Mouse (Mus musculus) macrophage (primary cell): ENCODE data around the gene Prkar2b. TPM values are rescaled to one million over a fixed set of nuclear protein-coding genes. Genes with fewer than 3 reads are reported as not detected.

Experiments
- H3K27ac ChIP-seq: fragments of 350-480 bp; formaldehyde crosslinking; 2 replicates; pipeline ENCODE4 v1.9.0; 2021
- H3K36me3 ChIP-seq: fragments of 350-480 bp; formaldehyde crosslinking; 2 replicates; pipeline ENCODE4 v1.9.0; 2021; ENCODE audit errors: inconsistent target
- H3K4me3 ChIP-seq: fragments of 350-480 bp; formaldehyde crosslinking; 2 replicates; pipeline ENCODE4 v1.9.0; 2021; ENCODE audit errors: inconsistent target
- H3K79me2 ChIP-seq: fragments of 350-480 bp; formaldehyde crosslinking; 2 replicates; pipeline ENCODE4 v1.9.0; 2021; ENCODE audit errors: inconsistent target
- WGBS: methylation state at CpG from one replicate; pipeline ENCODE4 v1.1.7; 2026; ENCODE audit warnings: inconsistent platforms; ENCODE audit not compliant: missing documents; 5-methylcytosine and 5-hydroxymethylcytosine counted together
- polyA plus RNA-seq: library from polyadenylated mRNA; stranded (reverse); fragments of 250-400 nt; gene quantifications from 3 replicates; pipeline ENCODE4 v1.2.4, GENCODE M21; 2018; ENCODE audit warnings: inconsistent platforms

Prkar2b gene
- polyA plus RNA-seq, 1 experiment from 2014 or later = 8.3 TPM

GRCm38 (mm10) chr12:31949193-31949741, 111.8 kb downstream of the Prkar2b start:
- peak overlapping the region; percentile 64 for H3K4me3 ChIP-seq
- H3K27ac ChIP-seq = peak overlapping the region; percentile 82
- H3K36me3 ChIP-seq = no peaks in the 10 kb centered on the region
- peaks cover 48% of the 10 kb centered on the region for H3K79me2 ChIP-seq
- WGBS = under 1% methylated on average over 45 of the region's 58 CpGs

DNA sequence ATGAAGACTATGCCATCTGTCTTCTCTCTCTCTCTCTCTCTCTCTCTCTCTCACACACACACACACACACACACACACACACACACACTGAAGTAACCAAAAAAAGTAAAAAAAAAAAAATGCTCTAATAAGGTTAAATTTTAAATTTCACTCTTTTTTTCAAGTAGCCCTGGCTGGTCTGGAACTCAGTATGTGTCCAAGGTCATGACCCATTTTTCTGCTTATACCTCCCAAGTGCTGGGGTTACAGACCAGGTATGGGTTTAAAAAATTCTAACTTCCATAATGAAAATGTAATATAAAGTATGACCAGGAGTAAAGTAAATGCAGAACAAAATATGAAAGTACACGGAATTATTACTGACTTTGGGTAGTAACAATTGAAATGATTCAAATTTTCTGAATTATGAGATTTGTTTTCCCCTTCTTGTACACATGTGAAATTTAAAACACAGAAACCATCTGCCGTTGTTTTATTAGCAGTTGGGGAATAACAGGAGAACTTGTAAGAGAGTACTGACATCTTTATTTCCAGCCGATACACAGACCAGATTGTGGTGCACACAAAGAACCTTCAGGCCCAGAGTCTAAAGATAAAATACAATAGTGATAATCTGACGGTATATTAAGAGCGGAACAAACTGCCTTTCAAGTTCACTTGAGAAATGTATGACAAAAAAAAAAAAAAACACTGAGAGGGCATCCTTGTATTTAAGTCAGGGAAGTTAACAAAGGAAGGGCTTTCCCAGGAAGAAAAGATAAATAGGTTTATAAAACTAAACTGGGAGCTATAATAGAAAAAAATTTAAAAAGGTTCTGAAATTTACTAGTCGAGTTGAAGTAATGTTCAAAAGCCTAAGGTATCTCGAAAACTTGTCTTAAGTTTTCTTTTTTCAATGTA, 112.7 kb downstream of the Prkar2b start:
- 0 out of 2 replicates have a peak, but pooled peaks cover 3% of the 10 kb centered on the region for H3K36me3 ChIP-seq
- H3K27ac ChIP-seq = peak overlapping the region; percentile 82
- peak overlapping the region; percentile 64 for H3K4me3 ChIP-seq
- peaks cover 57% of the 10 kb centered on the region for H3K79me2 ChIP-seq
- 43% methylated on average over 7 of the region's 7 CpGs for WGBS

DNA sequence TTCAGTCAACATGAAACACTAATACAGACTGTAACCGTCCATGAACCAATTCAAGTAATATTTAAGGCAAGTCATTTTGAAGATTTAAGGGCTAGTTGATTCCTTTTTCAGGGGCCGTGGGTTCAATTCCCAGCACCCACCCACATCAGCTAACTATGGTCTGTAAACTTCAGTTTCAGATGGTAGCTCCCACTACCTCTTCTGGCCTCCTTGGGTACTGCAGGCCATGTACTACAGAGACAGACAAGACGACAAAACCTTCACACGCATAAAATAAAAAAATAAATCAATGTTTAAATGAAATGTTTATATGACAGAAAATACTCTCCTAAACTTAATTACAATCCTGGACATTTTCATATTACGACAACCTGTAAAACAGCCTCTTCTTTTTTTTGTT, 113.6 kb downstream of the Prkar2b start:
- Histone ChIP-seq H3K4me3 (no peak overlapping the region), H3K36me3 (peaks cover 11% of the 10 kb centered on the region; the same call in 1 of the 2 replicates), H3K79me2 (peaks cover 66% of the 10 kb centered on the region), H3K27ac (no peak overlapping the region)
- WGBS = 96% methylated on average over 5 of the region's 5 CpGs

GRCm38 (mm10) chr12:31944405-31944804, 116.7 kb downstream of the Prkar2b start:
- Histone ChIP-seq H3K4me3 (no peak overlapping the region), H3K27ac (no peak overlapping the region), H3K36me3 (peaks cover 23% of the 10 kb centered on the region; the same call in 1 of the 2 replicates), H3K79me2 (peaks cover 87% of the 10 kb centered on the region)
- WGBS = 78% methylated on average over 2 of the region's 2 CpGs

DNA sequence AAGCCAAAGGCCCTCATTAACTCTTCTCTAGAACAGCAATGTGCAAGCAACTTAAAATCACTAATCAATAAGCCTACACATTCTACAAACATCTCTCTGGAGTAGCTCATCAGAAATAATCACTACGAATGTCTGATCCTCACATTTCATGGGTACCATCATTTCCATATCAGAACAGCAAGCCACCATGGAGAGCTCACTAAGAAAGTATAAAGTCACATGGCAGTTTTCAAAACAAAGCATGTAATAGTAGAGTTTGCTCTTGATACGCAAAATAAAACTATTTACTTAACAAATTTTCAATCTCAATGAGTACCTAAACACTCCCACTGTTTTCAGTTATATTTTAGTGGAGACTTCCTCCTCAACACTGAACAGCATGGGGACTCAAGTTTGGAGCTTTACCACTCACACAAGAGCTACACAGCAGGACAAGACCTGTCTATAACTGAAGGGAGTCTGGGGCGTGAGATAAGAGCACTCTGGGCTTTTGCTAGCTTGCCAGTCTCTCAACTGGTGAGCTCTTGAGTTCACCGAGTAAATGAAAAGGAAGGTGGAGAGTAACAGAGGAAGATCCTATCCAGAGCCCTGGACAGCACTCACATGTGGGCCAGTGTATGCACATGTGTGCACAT, 118.0 kb downstream of the Prkar2b start:
- Histone ChIP-seq H3K36me3 (peaks cover 23% of the 10 kb centered on the region; the same call in 1 of the 2 replicates), H3K79me2 (peaks cover 77% of the 10 kb centered on the region), H3K27ac (no peak overlapping the region), H3K4me3 (no peak overlapping the region)
- WGBS = 88% methylated on average over 4 of the region's 4 CpGs

GRCm38 (mm10) chr12:31939026-31939425, 122.1 kb downstream of the Prkar2b start:
- Histone ChIP-seq H3K27ac (peak overlapping the region; percentile 77), H3K4me3 (no peak overlapping the region), H3K36me3 (peaks cover 50% of the 10 kb centered on the region), H3K79me2 (peaks cover 36% of the 10 kb centered on the region)

DNA sequence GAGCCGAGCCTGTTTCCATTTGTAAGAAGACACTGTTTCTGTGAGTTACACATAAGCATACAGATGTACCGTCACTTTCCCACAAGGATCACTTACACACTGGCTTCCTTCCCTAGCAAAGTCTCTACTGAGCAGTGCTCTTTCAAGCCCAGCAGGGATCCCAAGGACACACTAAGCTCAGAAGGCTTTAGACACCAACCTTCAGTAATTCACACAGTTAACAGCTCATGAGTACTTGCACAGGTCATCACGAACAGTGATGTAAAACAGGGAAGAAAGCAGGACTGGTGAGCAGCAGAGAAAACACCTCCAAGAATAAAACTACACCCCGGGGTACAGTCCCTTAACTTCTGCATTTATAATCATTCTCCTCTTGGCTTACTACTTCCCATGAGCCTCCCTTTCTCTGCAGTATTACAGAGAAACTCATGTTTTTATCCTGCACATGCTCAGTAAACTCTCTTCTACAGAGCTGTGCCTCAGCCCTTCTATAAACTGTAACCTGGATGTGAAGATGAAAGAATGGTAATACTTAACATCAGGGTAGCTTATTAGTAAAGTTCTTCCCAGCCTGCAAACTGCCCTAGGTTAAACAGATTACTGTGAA, 122.6 kb downstream of the Prkar2b start:
- Histone ChIP-seq H3K4me3 (no peak overlapping the region), H3K27ac (peak overlapping the region; percentile 77), H3K79me2 (peaks cover 31% of the 10 kb centered on the region), H3K36me3 (peaks cover 52% of the 10 kb centered on the region)
- WGBS = 72% methylated on average over 4 of the region's 4 CpGs

- Histone ChIP-seq H3K79me2 (peaks cover 22% of the 10 kb centered on the region; the same call in 1 of the 2 replicates), H3K36me3 (peaks cover 52% of the 10 kb centered on the region), H3K4me3 (no peak overlapping the region), H3K27ac (peak overlapping the region; percentile 77)
- 91% methylated on average over 3 of the region's 3 CpGs for WGBS
Measured at GRCm38 (mm10) chr12:31937613-31938012, 123.5 kb downstream of the Prkar2b start.

- peak overlapping the region; percentile 77 for H3K27ac ChIP-seq
- WGBS = 98% methylated on average over 6 of the region's 6 CpGs
- H3K36me3 ChIP-seq = peaks cover 56% of the 10 kb centered on the region
- peaks cover 14% of the 10 kb centered on the region; the same call in 1 of the 2 replicates for H3K79me2 ChIP-seq
- no peak overlapping the region for H3K4me3 ChIP-seq
Measured at GRCm38 (mm10) chr12:31936657-31937300, 124.3 kb downstream of the Prkar2b start.

- WGBS = 100% methylated on average over 3 of the region's 3 CpGs
- Histone ChIP-seq H3K4me3 (no peak overlapping the region), H3K27ac (no peak overlapping the region), H3K36me3 (peaks cover 71% of the 10 kb centered on the region), H3K79me2 (no peaks in the 10 kb centered on the region; the same call in 1 of the 2 replicates)
Measured at GRCm38 (mm10) chr12:31931818-31932217, 129.3 kb downstream of the Prkar2b start.

DNA sequence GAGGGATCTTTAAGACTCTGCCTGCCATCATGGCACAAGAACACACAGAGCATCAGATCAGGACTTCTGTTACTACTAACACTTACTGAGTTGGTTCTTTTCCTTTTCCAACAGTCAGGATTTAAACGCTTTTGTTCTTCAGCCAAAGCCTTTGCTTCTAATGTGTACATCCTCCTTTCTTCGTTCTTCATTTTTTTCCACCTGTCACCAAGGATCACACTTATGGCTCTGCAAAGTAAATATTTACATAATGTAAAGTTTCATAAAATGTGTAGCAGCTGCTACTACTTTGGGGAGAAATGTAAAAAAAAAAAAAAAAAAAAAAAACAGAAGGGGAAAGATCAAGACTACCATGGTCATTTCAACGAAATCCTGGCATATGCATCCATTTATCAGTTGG, 132.6 kb downstream of the Prkar2b start:
- Histone ChIP-seq H3K4me3 (no peak overlapping the region), H3K36me3 (peaks cover 65% of the 10 kb centered on the region), H3K27ac (no peak overlapping the region), H3K79me2 (no peaks in the 10 kb centered on the region)
- 90% methylated on average over 2 of the region's 3 CpGs for WGBS

GRCm38 (mm10) chr12:31926661-31927061, 134.4 kb downstream of the Prkar2b start:
- Histone ChIP-seq H3K79me2 (no peaks in the 10 kb centered on the region), H3K4me3 (no peak overlapping the region), H3K36me3 (peaks cover 48% of the 10 kb centered on the region), H3K27ac (no peak overlapping the region)
- 98% methylated on average over 4 of the region's 4 CpGs for WGBS

DNA sequence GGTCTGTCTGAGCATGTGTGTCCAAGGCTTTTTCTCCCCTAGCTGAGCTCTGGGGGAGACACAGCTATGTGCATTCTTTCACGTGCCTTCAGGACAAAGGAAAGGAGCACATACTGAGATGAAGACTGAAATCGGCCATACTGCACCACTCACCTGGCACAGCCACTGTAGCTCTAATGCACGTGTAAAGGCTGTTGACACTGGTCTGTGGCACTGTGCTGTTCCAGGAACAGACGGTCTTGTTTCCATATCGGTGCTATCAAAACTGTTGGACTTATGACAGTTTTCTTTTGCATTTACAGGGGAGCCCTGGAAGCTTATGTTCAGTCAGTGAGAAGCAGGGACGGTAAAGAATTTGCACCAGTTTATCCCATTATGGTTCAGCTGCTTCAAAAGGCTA, 135.8 kb downstream of the Prkar2b start:
- 92% methylated on average over 6 of the region's 6 CpGs for WGBS
- Histone ChIP-seq H3K27ac (no peak overlapping the region), H3K79me2 (no peaks in the 10 kb centered on the region), H3K4me3 (no peak overlapping the region), H3K36me3 (peaks cover 48% of the 10 kb centered on the region)

- 98% methylated on average over 3 of the region's 3 CpGs for WGBS
- Histone ChIP-seq H3K27ac (no peak overlapping the region), H3K4me3 (no peak overlapping the region), H3K79me2 (no peaks in the 10 kb centered on the region), H3K36me3 (peaks cover 40% of the 10 kb centered on the region)
Measured at GRCm38 (mm10) chr12:31924135-31924534, 137.0 kb downstream of the Prkar2b start.
